Mouse (Mus musculus): ENCODE measurements around the gene Gm44973. TPM values are rescaled to one million over a fixed set of nuclear protein-coding genes. Genes with fewer than 3 reads are reported as not detected.

The Gm44973 gene
- polyA plus RNA-seq (2014; fragmentation: Illumina TruSeq; extraction: RNeasy Lipid Tissue Mini Kit (QIAGEN cat#74804); ENCODE audit: low read depth, low replicate concordance) = not detected

DNA sequence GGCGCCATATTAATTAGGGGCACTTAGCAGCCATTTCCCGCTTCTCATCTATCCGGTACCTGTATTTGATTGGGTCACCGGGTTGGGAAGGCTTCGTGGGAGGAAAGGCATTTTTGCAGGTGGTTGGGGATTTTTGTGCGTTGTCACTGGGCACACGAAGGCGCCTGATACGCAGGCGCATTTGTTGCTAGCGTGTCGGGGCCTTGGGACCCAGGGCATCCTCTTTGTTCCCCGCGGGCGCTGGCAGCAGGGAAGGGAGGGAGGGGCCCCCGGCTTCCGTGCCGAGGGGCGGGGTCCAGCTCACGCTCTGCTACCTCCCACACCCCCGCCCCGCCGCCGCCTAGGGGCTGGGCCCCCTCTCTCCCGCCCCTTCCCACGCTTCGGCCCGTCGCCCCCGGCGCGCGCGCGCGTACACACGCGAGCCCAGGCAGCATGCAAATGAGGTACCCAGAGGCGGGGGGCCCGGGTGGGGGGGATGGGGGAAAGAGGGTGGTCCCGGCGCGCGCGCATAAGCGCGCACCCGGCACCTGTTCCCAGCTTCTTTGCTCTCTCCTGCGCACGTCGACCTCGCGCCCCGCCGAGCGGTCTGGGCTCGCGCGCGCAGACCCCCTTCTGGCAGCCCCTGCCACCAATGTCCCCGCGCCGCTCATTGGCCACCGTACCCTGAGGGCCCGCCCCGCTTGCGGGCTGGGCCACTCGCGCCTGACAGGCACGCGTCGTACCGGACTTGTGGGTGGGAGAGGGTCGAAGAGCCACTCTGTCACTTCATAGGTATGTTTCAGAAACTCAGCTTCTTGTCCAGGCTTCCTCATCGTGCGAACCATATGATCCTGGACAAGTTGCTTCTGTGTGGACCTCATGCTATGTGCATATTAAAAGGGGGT, at the start of gene Gm44973:
Gene Gm44973 (plus strand): TSS at position 379 of the 884 bp plus-strand sequence.

DNA sequence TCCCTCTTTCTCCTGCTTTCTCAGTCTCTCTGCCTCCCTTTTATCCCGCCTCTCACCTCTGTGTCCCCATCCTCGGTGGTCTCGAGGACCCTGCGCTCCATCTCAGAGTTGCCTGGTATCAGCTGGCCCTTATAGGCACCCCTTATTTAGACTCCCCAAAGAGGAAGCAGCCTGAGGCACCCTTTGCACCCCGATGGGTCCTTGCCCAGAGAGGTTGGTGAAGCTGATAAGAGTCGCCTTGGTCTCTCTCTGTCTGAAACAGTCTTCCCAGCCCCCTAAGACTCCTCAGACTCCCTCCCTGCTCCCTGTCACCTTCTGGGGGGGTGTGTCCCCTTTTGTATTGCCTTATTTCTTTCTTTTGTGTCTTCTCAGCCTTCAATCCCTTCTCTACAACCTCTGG, 44.2 kb upstream of the Gm44973 start, which contains the start of gene Sbk3:
Gene Sbk3 (minus strand): TSS at position 101 of the 400 bp plus-strand sequence.

DNA sequence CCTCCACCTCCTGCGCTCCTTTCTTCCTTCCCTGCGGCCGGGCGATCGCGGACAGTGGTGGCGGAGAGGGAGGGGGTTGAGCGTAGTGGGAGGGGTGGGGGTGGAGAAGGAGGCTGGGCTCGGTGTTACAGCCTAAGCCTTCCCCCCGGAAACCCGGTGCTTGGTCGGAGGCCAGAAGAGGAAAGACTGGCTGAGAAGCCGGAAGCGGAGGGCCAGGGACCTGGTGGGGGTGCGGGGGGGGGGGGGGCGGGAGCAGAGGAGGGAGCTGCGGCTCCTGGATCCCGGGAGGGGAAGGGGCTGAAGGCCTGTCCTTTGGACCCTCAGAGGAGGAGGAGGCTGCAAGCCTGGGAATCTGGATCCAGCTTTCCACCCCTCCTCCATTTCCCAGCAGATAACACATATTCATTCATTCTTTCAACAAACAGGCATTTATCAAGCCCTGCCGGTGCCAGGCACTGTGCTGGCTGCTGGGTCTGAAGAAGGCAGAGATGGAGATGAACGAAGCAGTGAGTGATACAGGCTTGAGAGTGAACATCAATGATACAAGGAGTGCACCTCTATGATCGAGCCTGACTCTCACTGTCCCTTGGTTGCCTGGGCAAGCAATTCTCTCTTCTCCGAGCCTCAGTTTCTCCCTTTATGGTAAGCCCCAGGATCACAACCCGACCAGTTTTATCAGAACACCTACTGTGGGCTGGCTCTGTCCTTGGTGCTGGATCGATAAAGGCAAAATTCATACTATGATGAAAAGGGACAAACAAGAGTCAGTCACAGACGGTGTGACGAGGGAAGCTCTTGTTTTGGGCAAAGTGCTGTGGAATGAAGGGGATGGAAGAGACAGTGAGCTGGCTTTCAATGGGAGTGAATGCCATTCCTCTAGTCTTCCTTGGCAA, 19.0 kb upstream of the Gm44973 start, which contains the start of gene Zfp579:
Gene Zfp579 (minus strand): TSS at position 156 of the 893 bp plus-strand sequence.

DNA sequence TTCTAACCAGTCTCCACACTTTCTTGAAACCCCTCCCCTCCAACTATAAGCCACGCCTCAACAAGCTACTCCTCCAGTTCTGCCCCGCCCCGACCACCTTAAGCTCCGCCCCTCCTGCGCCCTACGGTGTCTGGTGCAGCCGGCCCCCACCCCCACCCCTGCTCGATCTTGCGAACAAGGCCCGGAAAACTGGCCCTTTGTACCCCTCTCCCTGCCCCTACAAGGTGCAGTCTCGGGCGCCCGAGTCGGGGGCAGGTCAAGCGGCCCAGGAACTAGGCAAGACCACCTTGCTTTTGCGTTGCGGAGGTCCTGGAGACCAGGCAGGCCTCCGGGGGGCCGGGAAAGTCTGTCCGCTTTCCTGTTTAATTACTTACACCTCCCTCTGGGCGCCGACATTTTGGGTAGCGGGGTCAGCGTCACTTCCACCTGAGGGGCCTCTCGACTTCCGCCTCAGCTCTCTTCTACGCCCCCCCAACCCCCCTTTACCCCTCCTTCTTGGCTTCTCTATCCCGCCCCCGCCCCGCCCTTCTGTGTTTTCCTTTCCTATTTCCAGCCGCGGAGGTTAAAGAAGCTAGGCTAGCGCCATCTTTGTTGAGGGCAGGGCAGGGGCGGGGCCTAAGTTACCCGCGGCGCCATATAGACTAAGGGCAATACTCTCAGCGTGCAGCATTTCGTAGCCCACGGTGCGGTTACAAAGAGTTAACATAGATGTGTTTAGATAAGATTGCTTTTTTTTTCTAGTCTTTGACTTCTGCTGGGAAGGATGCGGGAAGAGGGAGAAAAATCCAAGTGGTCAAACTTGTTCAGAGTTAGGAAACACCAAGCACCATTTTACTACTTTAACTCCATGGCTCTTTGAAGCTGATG, 812 bp upstream of the Gm44973 start, which contains the start of the genes Zfp524 and Fiz1:
Gene Zfp524 (plus strand): TSS at position 165 of the 867 bp plus-strand sequence.
Gene Fiz1 (minus strand): TSS at position 447 of the 867 bp plus-strand sequence.

DNA sequence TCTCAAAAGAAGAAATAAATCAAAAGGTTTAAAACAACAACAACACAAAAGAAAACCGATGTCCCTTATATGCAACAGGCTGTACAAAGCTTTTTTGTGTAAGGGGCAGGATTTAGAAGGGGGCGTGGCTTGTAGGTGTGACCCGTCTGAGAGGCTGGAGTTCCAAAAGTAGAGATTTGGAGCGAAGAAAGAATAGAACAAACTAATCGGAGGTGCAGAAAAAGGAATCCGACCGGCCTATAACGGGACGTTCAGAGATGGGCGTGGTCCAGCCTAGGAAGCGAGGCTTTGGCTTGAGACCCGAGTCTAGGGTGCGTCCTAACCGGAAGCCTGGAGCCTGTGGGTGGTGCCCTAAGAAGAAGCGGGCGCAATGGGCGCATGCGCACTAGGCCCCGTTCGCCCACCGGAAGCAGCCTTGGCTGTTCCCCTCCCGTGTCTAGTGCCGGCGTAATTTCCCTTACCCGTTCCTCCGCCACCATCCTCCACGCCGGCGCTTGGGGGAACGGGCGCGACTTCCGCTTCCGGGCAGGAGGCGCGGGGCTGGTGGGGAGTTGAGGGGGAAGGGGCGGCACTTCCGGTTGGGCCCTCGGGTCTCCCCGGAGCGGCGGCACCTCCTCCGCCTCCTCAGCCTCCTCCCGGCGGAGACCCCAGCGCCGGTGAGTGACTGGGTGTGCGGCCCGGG, 4.8 kb downstream of the Gm44973 start, which contains the start of the genes Zfp865 and Ccdc106:
Gene Zfp865 (plus strand): TSS at position 377 of the 682 bp plus-strand sequence.
Gene Ccdc106 (plus strand): TSS at position 554 of the 682 bp plus-strand sequence.

DNA sequence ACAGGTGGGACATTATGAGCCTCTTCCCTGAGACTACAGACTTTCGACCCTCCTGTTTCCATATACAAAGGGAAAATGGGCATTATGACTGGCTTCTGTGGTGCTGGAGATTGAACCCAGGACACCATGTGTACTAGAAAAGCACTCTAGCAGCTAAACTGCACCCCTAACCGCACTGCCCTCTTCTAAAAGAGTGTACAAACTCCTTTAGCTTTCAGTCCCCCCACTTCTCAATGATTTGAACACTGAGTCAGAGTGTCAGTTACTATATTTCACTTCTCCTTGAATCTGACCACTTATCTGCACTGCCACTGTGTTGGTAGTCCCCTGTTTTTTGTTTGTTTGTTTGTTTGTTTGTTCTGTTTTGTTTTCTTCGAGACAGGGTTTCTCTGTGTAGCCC, 18.5 kb downstream of the Gm44973 start, which contains the start of gene 4632433K11Rik:
Gene 4632433K11Rik (plus strand): TSS at position 301 of the 400 bp plus-strand sequence.

DNA sequence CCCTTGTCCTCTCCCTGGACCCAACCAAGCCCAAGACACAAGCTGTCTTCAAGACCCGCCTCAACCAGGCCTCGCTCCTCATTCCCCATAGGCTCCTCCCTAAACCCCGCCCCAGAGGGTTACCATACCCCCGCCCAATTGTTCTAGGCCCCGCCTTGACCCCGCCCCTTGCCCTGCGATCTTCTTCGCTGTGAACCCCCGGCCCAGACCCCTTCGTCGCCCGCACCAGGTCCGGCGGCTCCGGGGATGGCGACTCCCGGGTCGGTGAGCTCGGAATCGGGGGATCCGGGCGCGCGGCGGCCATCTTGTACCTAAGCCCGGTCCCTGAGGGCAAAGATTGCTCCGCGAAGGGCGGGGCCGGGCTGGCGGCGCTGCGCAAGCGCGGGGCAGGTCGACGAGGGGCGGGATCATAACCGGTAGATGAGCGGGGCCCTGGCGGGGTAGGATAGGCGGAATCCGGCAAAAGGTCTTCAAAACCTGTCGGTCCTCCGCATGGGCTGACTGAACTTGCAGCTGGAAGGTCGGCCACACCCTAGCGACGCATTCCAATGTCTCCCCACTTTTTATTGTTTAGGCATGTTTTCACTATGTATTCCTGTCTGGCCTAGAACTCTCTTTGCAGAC, 22.9 kb downstream of the Gm44973 start, which contains the start of gene Zfp784:
Gene Zfp784 (minus strand): TSS at position 338 of the 624 bp plus-strand sequence.

DNA sequence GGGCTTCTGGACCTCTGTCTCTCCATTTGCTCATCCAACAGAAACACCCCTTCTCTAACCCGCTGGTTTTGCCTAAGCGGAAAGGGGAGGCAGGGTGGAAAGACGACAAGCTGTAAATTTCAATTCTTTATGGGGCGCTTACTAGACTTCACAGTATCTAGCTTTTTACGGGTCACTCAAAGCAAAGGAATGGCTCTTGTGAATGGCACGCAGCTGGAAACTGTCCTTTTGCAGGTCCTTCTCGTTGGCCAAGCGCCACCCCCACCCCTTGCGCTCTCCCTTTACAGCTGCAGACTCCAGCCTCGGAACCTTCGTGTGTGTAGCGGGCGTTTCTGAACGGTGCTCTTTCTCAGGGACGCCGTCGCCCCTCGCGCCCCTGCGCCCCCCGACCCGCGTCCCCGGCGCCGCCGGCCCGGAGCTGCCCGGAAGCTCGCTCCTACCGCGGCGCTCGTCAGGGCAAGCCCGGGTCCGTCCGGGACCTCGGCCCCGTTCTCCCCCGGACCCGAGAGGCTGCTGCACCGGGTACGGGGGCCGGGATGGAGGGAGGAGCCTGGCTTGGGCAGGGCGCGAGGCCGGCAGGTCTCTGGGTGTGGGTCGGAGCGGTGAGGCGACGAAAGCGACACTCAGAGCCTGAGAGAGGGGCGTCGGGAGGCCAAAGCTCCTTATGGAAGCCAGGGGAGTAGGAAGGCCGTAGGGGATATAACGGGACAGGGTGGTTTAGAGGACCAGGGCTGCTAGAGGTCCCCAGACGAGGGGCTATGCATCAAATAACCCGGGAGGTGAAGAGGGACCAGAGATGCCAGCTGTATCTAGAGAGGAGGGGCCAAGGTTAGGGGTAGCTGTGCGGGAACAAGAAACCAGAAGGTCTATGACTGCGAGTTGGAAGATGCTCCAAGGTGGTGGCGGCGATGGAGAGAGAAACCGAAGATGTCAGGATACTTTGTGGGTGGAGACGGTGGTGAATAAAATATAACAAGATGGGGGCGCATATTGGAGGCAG, 36.2 kb downstream of the Gm44973 start, which contains the start of gene Zfp580:
Gene Zfp580 (plus strand): TSS at position 346 of the 1,000 bp plus-strand sequence.

DNA sequence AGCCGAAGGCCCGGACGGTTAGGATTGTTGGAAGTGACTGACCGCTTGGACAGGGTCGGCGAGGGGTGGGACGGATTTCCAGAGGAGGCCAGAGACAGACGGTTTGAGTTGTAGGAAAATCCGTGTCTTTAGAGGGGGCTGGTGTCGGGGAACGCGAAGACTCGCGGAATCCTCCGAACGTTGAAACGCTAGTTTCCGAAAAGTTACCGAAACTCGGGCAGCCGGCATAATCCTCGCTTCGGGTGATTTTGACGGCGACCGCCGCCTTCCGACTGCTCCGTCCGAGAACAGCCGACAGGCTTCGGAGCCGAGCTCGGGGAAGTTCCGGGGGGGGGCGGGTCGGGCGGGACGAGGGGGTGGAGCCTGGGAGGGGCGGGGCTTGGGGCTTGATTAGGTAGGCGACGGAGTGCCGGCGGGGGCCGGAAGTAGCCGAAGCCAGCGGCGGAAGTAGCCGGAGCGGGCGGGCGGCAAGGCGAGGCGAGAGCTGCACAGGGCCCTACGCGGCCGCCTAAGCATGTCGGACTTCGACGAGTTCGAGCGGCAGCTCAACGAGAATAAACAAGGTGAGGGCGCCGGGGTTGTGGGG, 46.6 kb downstream of the Gm44973 start, which contains the start of gene U2af2:
Gene U2af2 (plus strand): TSS at position 370 of the 586 bp plus-strand sequence.

DNA sequence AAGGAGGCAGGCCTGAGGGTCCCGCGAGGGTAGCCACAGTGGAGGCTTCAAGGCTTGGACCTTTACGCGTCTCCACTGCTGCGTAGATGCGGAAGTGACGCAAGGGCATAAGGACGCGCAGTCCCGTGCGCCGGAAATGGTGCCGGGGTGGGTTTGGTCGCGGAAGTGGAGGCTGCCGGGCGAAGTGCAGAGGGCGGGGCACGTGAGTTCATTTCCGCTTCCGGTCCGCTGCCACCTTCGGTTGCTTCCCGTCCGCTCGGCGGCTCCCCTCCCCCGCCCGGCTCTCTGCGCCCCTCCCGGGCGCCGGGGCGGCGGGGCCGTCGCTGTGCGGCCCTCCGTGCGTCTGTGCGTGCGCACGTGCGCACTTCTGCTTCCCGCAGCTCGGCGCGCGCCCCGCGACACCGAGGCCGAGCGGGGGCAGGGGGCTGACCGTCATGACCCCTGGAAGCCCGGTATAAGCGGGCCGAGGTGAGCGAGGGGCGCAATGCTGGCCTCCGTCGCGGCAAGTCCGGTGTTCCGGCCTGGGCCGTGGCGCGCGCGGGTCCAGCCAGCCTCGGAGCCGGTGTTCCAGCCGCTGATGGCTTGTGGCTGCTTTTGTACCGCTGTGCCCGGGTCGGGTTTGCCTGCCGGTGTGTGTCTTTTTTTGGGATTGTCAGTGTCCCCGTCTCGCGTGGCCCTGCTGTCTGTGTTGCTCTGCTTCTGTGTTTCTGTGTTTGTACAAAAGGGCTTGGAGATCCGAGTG, 64.9 kb downstream of the Gm44973 start, which contains the start of gene Epn1:
Gene Epn1 (plus strand): TSS at position 226 of the 742 bp plus-strand sequence.

Other genes starting within 250 kb of the Gm44973 start
- gene Fam71e2, start 244.2 kb upstream of the Gm44973 start, polyA plus RNA-seq (2014; fragmentation: Illumina TruSeq; extraction: RNeasy Lipid Tissue Mini Kit (QIAGEN cat#74804); ENCODE audit: low read depth, low replicate concordance) = not detected
- gene Il11, start 232.6 kb upstream of the Gm44973 start, polyA plus RNA-seq (2014; fragmentation: Illumina TruSeq; extraction: RNeasy Lipid Tissue Mini Kit (QIAGEN cat#74804); ENCODE audit: low read depth, low replicate concordance) = 0.38 TPM
- not detected for gene Tmem190, start 232.6 kb upstream of the Gm44973 start, polyA plus RNA-seq (2014; fragmentation: Illumina TruSeq; extraction: RNeasy Lipid Tissue Mini Kit (QIAGEN cat#74804); ENCODE audit: low read depth, low replicate concordance)
- gene Tmem238, start 225.8 kb upstream of the Gm44973 start, polyA plus RNA-seq (2014; fragmentation: Illumina TruSeq; extraction: RNeasy Lipid Tissue Mini Kit (QIAGEN cat#74804); ENCODE audit: low read depth, low replicate concordance) = 1.2 TPM
- 18.9 TPM for gene Rpl28, start 222.6 kb upstream of the Gm44973 start, polyA plus RNA-seq (2014; fragmentation: Illumina TruSeq; extraction: RNeasy Lipid Tissue Mini Kit (QIAGEN cat#74804); ENCODE audit: low read depth, low replicate concordance)
- 2.9 TPM for gene Ube2s, start 202.9 kb upstream of the Gm44973 start, polyA plus RNA-seq (2014; fragmentation: Illumina TruSeq; extraction: RNeasy Lipid Tissue Mini Kit (QIAGEN cat#74804); ENCODE audit: low read depth, low replicate concordance)
- 0.66 TPM for gene Shisa7, start 170.8 kb upstream of the Gm44973 start, polyA plus RNA-seq (2014; fragmentation: Illumina TruSeq; extraction: RNeasy Lipid Tissue Mini Kit (QIAGEN cat#74804); ENCODE audit: low read depth, low replicate concordance)
- 1.4 TPM for gene Isoc2b, start 145.2 kb upstream of the Gm44973 start, polyA plus RNA-seq (2014; fragmentation: Illumina TruSeq; extraction: RNeasy Lipid Tissue Mini Kit (QIAGEN cat#74804); ENCODE audit: low read depth, low replicate concordance)
- gene Isoc2a, start 138.3 kb upstream of the Gm44973 start, polyA plus RNA-seq (2014; fragmentation: Illumina TruSeq; extraction: RNeasy Lipid Tissue Mini Kit (QIAGEN cat#74804); ENCODE audit: low read depth, low replicate concordance) = 0.44 TPM
- gene Gm36210, start 109.0 kb upstream of the Gm44973 start, polyA plus RNA-seq (2014; fragmentation: Illumina TruSeq; extraction: RNeasy Lipid Tissue Mini Kit (QIAGEN cat#74804); ENCODE audit: low read depth, low replicate concordance) = not detected
- not detected for gene Zfp628, start 100.3 kb upstream of the Gm44973 start, polyA plus RNA-seq (2014; fragmentation: Illumina TruSeq; extraction: RNeasy Lipid Tissue Mini Kit (QIAGEN cat#74804); ENCODE audit: low read depth, low replicate concordance)
- 1.5 TPM for gene Nat14, start 93.5 kb upstream of the Gm44973 start, polyA plus RNA-seq (2014; fragmentation: Illumina TruSeq; extraction: RNeasy Lipid Tissue Mini Kit (QIAGEN cat#74804); ENCODE audit: low read depth, low replicate concordance)
- gene Ssc5d, start 89.7 kb upstream of the Gm44973 start, polyA plus RNA-seq (2014; fragmentation: Illumina TruSeq; extraction: RNeasy Lipid Tissue Mini Kit (QIAGEN cat#74804); ENCODE audit: low read depth, low replicate concordance) = 0.38 TPM
- gene Sbk2, start 51.1 kb upstream of the Gm44973 start, polyA plus RNA-seq (2014; fragmentation: Illumina TruSeq; extraction: RNeasy Lipid Tissue Mini Kit (QIAGEN cat#74804); ENCODE audit: low read depth, low replicate concordance) = not detected
- not detected for gene Sbk3, start 44.3 kb upstream of the Gm44973 start, polyA plus RNA-seq (2014; fragmentation: Illumina TruSeq; extraction: RNeasy Lipid Tissue Mini Kit (QIAGEN cat#74804); ENCODE audit: low read depth, low replicate concordance)
- gene Zfp579, start 19.3 kb upstream of the Gm44973 start, polyA plus RNA-seq (2014; fragmentation: Illumina TruSeq; extraction: RNeasy Lipid Tissue Mini Kit (QIAGEN cat#74804); ENCODE audit: low read depth, low replicate concordance) = 36.0 TPM
- gene Zfp524, start 1.1 kb upstream of the Gm44973 start, polyA plus RNA-seq (2014; fragmentation: Illumina TruSeq; extraction: RNeasy Lipid Tissue Mini Kit (QIAGEN cat#74804); ENCODE audit: low read depth, low replicate concordance) = not detected
- gene Fiz1, start 799 bp upstream of the Gm44973 start, polyA plus RNA-seq (2014; fragmentation: Illumina TruSeq; extraction: RNeasy Lipid Tissue Mini Kit (QIAGEN cat#74804); ENCODE audit: low read depth, low replicate concordance) = 12.5 TPM
- 9.8 TPM for gene Zfp865, start 4.9 kb downstream of the Gm44973 start, polyA plus RNA-seq (2014; fragmentation: Illumina TruSeq; extraction: RNeasy Lipid Tissue Mini Kit (QIAGEN cat#74804); ENCODE audit: low read depth, low replicate concordance)
- not detected for gene Ccdc106, start 5.1 kb downstream of the Gm44973 start, polyA plus RNA-seq (2014; fragmentation: Illumina TruSeq; extraction: RNeasy Lipid Tissue Mini Kit (QIAGEN cat#74804); ENCODE audit: low read depth, low replicate concordance)
- 2.8 TPM for gene 4632433K11Rik, start 18.6 kb downstream of the Gm44973 start, polyA plus RNA-seq (2014; fragmentation: Illumina TruSeq; extraction: RNeasy Lipid Tissue Mini Kit (QIAGEN cat#74804); ENCODE audit: low read depth, low replicate concordance)
- 7.6 TPM for gene Zfp784, start 22.9 kb downstream of the Gm44973 start, polyA plus RNA-seq (2014; fragmentation: Illumina TruSeq; extraction: RNeasy Lipid Tissue Mini Kit (QIAGEN cat#74804); ENCODE audit: low read depth, low replicate concordance)
- gene Zfp580, start 36.0 kb downstream of the Gm44973 start, polyA plus RNA-seq (2014; fragmentation: Illumina TruSeq; extraction: RNeasy Lipid Tissue Mini Kit (QIAGEN cat#74804); ENCODE audit: low read depth, low replicate concordance) = 0.41 TPM
- 19.6 TPM for gene U2af2, start 46.6 kb downstream of the Gm44973 start, polyA plus RNA-seq (2014; fragmentation: Illumina TruSeq; extraction: RNeasy Lipid Tissue Mini Kit (QIAGEN cat#74804); ENCODE audit: low read depth, low replicate concordance)
- 3.2 TPM for gene Epn1, start 64.7 kb downstream of the Gm44973 start, polyA plus RNA-seq (2014; fragmentation: Illumina TruSeq; extraction: RNeasy Lipid Tissue Mini Kit (QIAGEN cat#74804); ENCODE audit: low read depth, low replicate concordance)
- gene Rfpl4, start 101.5 kb downstream of the Gm44973 start, polyA plus RNA-seq (2014; fragmentation: Illumina TruSeq; extraction: RNeasy Lipid Tissue Mini Kit (QIAGEN cat#74804); ENCODE audit: low read depth, low replicate concordance) = not detected
- 1.2 TPM for gene Rasl2-9, start 110.5 kb downstream of the Gm44973 start, polyA plus RNA-seq (2014; fragmentation: Illumina TruSeq; extraction: RNeasy Lipid Tissue Mini Kit (QIAGEN cat#74804); ENCODE audit: low read depth, low replicate concordance)
- gene Vmn1r55, start 134.2 kb downstream of the Gm44973 start, polyA plus RNA-seq (2014; fragmentation: Illumina TruSeq; extraction: RNeasy Lipid Tissue Mini Kit (QIAGEN cat#74804); ENCODE audit: low read depth, low replicate concordance) = not detected
- not detected for gene Vmn1r56, start 181.3 kb downstream of the Gm44973 start, polyA plus RNA-seq (2014; fragmentation: Illumina TruSeq; extraction: RNeasy Lipid Tissue Mini Kit (QIAGEN cat#74804); ENCODE audit: low read depth, low replicate concordance)
- not detected for gene Vmn1r57, start 203.0 kb downstream of the Gm44973 start, polyA plus RNA-seq (2014; fragmentation: Illumina TruSeq; extraction: RNeasy Lipid Tissue Mini Kit (QIAGEN cat#74804); ENCODE audit: low read depth, low replicate concordance)